ENCODE assay signal across 8 mouse cellular contexts in the genomic region with DNA sequence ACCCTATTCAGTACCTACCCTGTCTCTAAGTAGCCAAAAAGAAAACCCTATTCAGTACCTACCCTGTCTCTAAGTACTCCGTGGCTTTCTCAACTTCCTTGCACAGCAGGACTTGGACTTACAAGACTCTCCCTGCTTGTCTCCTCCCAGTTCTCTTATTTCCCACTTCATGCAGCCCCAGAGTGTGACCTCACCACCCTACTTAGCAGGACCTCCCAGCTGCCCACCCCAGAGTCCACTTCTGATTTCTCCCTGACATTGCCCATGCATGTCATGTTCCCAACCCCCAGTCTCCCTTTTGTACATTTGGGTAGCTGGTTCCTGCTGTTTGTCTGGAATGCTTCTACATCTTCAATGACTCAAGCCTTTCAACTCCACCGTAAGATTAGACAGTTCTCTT. TPM values are rescaled to one million over a fixed set of nuclear protein-coding genes. Genes with fewer than 3 reads are reported as not detected.
DNase-seq lines count a peak whose midpoint lies in the region; ATAC-seq and TF ChIP-seq lines count a peak whose summit lies in the region.

No protein-coding gene starts in this region.

- H3K36me3 ChIP-seq in lung, embryonic 14.5 days (ENCODE audit: insufficient read depth): peaks cover 24% of the 10 kb centered on the region

- no peaks in the 10 kb centered on the region for H3K9me3 ChIP-seq in lung, embryonic 14.5 days (ENCODE audit: low read depth, low read length)

- peak; percentile 56 to 71 for DNase-seq in lung, adult 18-20 months
- no peak for DNase-seq in lung, postnatal 14 days
- peak; percentile 69 for DNase-seq in embryo, embryonic 10.5 days (ENCODE audit: low spot score)
- peak; percentile 40 for DNase-seq in heart, postnatal 4 days
- DNase-seq in lung, embryonic 14.5 days: peak; percentile 67
- DNase-seq in urinary bladder, postnatal 25 days (ENCODE audit: low spot score): no peak
- no peak for DNase-seq in frontal cortex, adult 2 months (ENCODE audit: extremely low spot score in 1 of 2, low spot score in 1 of 2)
- DNase-seq in adrenal gland, adult 18-20 months (ENCODE audit: low spot score in 2 of 2): no peak

- H3K4me2 ChIP-seq in lung, embryonic 14.5 days: peak overlapping the region; percentile 99

- H3K4me1 ChIP-seq in lung, embryonic 14.5 days (ENCODE audit: insufficient read depth): 0 out of 2 replicates have a peak, but pooled peaks cover 4% of the 10 kb centered on the region

- H3K9ac ChIP-seq in lung, embryonic 14.5 days: peak overlapping the region; percentile 92

- ATAC-seq in lung, embryonic 14.5 days (ENCODE audit: insufficient read depth): no peak

- peak overlapping the region; percentile 100 for H3K27ac ChIP-seq in lung, embryonic 14.5 days (ENCODE audit: low read depth)

- 0% methylated on average over 2 of the region's 2 CpGs for WGBS in lung, embryonic 14.5 days

- H3K27me3 ChIP-seq in lung, embryonic 14.5 days (ENCODE audit: insufficient read depth, low read length): no peaks in the 10 kb centered on the region

- no peak for TF ChIP-seq CTCF in lung, embryonic 14.5 days (IDR thresholded peaks at IDR 0.05; ENCODE audit: low read depth)

- peak overlapping the region; percentile 100 for H3K4me3 ChIP-seq in lung, embryonic 14.5 days (ENCODE audit: low read depth, low read length)

RNA-seq across cellular contexts. Expression of gene Brd2, which starts 1.1 kb away (rescaled TPM):
- 100 to 1,000 TPM; 125 to 128 TPM for total RNA-seq in heart, postnatal 4 days (2021)
- 153 TPM in 2 replicates for polyA plus RNA-seq in lung, embryonic 14.5 days (2014; fragmentation: Nextera tagmentation; extraction: Ambion mirVana)
- polyA plus RNA-seq in frontal cortex, adult 2 months (2012; rRNA removed): 167 and 194 TPM in 2 replicates
- 100 to 1,000 TPM; 199 to 244 TPM for total RNA-seq in adrenal gland, adult 18-20 months (2021)

RNA-seq across cellular contexts. Expression of gene H2-DMa, which starts 4.2 kb away (rescaled TPM):
- 1 to 10 TPM; 5.6 to 6.0 TPM for total RNA-seq in heart, postnatal 4 days (2021)
- 9.8 and 15.5 TPM in 2 replicates for polyA plus RNA-seq in lung, embryonic 14.5 days (2014; fragmentation: Nextera tagmentation; extraction: Ambion mirVana)
- polyA plus RNA-seq in frontal cortex, adult 2 months (2012; rRNA removed): 26.3 and 26.8 TPM in 2 replicates
- 10 to 100 TPM; 14.7 to 21.0 TPM for total RNA-seq in adrenal gland, adult 18-20 months (2021)

RNA-seq across cellular contexts. Expression of gene H2-DMb2, which starts 19.6 kb away (rescaled TPM):
- total RNA-seq in heart, postnatal 4 days (2021): under 1 TPM; 0.55 to 0.72 TPM
- polyA plus RNA-seq in lung, embryonic 14.5 days (2014; fragmentation: Nextera tagmentation; extraction: Ambion mirVana): 0.91 and 1.1 TPM in 2 replicates
- polyA plus RNA-seq in frontal cortex, adult 2 months (2012; rRNA removed): 0.99 and 1.1 TPM in 2 replicates
- total RNA-seq in adrenal gland, adult 18-20 months (2021): 1 to 10 TPM; 2.0 to 3.8 TPM

RNA-seq across cellular contexts. Expression of gene H2-DMb1, which starts 29.4 kb away (rescaled TPM):
- total RNA-seq in heart, postnatal 4 days (2021): under 1 TPM; 0.26 to 0.68 TPM
- 1.1 TPM in 2 replicates for polyA plus RNA-seq in lung, embryonic 14.5 days (2014; fragmentation: Nextera tagmentation; extraction: Ambion mirVana)
- 3.1 and 3.5 TPM in 2 replicates for polyA plus RNA-seq in frontal cortex, adult 2 months (2012; rRNA removed)
- 10 to 100 TPM in 1 of 2 experiments, 1 to 10 TPM in 1; 8.5 to 13.3 TPM for total RNA-seq in adrenal gland, adult 18-20 months (2021)

RNA-seq across cellular contexts. Expression of gene H2-Oa, which starts 31.4 kb away (rescaled TPM):
- not detected for total RNA-seq in heart, postnatal 4 days (2021)
- 0.26 TPM in 1 of 2 replicates, not detected in the other for polyA plus RNA-seq in lung, embryonic 14.5 days (2014; fragmentation: Nextera tagmentation; extraction: Ambion mirVana)
- polyA plus RNA-seq in frontal cortex, adult 2 months (2012; rRNA removed): 1.1 and 1.2 TPM in 2 replicates
- total RNA-seq in adrenal gland, adult 18-20 months (2021): under 1 TPM; 0.36 to 0.54 TPM

Comparison
In these comparisons a context has a peak if more than half of its experiments do, and no peak if none do; other contexts are left out.
1. DNase-seq: peak in lung, adult 18-20 months (2 of 2), embryo, embryonic 10.5 days (single experiment), heart, postnatal 4 days (single experiment) and lung, embryonic 14.5 days (single experiment); none in lung, postnatal 14 days (single experiment), urinary bladder, postnatal 25 days (single experiment), frontal cortex, adult 2 months (0 of 2) and adrenal gland, adult 18-20 months (0 of 2).